Mouse (Mus musculus) ES-E14 (cell line): ENCODE measurements around the gene BC048562.

Experiments
- CHD2 ChIP-seq: IDR thresholded peaks from 2 replicates; pipeline ENCODE4 v1.6.1; 2014; ENCODE audit warnings: mild to moderate bottlenecking, low read depth, low read length, inconsistent platforms
- HCFC1 ChIP-seq: IDR thresholded peaks from 2 replicates; pipeline ENCODE4 v1.6.1; 2012; ENCODE audit warnings: low read length, inconsistent platforms, borderline replicate concordance; ENCODE audit not compliant: insufficient read depth
- MAFK ChIP-seq: IDR thresholded peaks from 2 replicates; pipeline ENCODE4 v1.6.1; 2014; ENCODE audit warnings: mild to moderate bottlenecking, low read depth, low read length, inconsistent platforms; ENCODE audit not compliant: insufficient read depth

DNA sequence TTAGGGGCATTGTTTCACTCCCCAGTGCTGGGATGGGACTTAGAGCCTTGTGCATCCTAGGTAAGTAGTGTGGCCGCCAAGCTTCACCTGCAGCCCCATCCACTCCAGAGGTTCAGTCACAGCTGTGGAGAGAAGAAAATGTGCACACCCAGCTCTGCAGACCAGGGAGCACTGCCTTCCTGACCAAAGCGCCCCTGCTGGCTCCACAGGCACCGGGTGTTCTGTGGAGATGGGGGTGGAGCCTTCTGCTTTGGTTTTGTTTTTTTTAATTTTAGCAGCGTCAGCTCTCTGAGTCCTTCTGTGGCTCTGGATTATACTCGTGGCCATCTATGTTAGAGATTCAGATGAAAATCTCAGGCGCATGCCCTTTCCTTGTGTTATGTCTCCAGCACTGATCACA lies 47.1 kb upstream of the BC048562 start:
- TF ChIP-seq HCFC1 (no peak), CHD2 (no peak), MAFK (no peak)
